Mouse (Mus musculus): ENCODE measurements at regions not wholly inside any gene's neighbourhood (a gene's known extent, or its start where the extent isn't known, plus 50 kb on each side); places are given as distances from the start of the nearest gene placed in this dataset.
A peak's percentile ranks its signal among the peaks of the same experiment; 100 is the strongest.
"Not testable (repeated sequence)": the region's sequence is repeated elsewhere in the genome, so short reads cannot be mapped to it uniquely, and the experiment has no call there.

DNA sequence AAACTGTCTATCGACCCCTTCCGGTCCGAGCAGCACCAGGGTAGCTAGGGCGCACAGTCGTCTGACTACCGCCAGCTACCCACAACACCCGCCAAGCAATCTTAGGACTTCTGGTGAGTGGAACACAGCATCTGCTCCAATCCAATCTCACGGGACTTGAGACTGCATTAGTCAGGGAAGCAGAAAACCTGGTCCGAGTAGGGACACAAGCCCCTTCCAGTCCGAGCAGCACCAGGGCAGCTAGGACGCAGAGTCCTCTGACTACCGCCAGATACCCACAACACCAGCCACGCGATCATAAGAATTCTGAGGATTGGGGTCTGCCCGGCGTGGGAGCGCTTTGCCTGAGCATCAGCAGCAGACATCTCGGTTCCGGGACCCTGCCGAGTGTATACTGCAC, 79.6 kb downstream of the Gm10715 start:
- not testable (repeated sequence) for DNase-seq (ENCODE audit: low read depth, low spot score)

DNA sequence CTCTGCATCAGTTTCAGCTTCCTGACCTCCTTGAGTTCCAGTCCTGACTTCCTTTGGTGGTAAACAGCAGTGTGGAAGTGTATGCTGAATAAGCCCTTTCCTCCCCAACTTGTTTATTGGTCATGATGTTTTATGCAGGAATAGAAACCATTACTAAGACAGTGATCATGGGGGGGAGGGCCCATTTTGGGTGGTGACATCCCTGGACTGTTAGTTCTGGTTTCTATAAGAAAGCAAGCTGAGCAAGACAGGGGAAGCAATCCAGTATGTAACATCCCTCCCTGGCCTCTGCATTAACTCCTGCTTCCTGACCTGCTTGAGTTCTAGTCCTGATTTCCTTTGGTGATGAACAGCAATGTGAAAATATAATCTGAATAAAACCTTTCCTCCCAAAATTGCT, 124.5 kb downstream of the Gm10715 start:
- no peak for DNase-seq (ENCODE audit: low read depth, low spot score)

DNA sequence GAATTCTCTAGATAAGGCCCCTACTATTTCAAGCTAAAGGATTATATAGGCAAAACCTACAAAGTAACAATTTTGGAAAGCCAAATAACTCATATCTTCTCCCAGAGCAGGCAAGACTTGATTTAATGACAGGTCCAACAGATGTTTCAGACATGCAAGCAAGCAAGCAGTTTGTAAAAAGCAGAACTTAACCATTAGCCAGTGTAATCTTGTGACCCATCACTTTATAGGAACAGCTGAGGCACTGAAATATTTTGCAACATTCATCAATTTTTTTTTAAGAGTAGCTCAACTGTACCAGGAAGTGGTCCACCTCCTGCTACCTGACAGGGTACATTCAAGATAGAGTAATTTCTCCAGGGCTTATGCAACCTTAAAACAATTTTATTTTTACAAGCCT, 147.7 kb downstream of the Gm10715 start:
- DNase-seq (ENCODE audit: low read depth, low spot score) = no peak

DNA sequence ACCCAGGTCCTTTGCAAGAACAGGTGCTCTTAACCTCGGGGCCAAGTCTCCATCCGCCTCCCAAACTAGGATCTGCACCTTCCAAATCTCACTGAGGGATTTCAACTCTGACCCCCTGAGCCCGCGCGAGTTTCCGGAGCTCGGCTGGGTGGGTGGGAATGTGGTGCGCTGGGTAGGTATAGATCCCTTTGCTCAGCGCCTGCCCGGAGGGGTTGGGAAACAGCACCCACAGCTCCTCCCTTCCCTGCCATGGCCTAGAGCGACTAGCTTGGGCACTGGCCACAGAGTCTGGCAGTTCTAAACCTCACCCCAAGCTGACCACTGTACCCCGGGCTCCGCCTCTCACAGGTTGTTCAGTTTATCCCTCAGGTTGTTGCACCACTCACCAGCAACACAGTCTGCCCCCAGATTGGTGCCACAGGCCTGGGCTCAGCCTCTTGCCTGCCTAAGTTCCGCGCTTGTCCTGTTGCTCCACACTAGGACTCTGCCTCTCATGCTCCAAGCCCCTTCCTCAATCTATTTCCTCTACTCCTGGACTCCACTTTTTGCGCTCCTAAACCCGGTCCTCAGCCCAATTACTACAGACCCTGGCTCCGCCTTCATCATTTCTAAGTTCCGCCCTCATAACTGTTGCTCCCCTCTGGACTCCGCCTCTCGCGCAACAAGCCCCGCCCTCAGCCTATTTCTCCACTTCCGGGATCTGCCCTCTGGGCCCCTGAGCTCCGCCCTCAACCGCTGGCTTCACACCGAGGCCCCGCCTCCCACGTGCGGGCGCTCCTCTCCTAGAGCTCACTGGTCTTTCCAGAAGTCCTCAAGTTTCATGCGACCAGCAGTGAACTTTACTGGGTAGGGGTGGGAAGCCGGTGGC, 135.6 kb upstream of the Alkbh8 start:
- DNase-seq (ENCODE audit: low read depth, low spot score) = no peak

DNA sequence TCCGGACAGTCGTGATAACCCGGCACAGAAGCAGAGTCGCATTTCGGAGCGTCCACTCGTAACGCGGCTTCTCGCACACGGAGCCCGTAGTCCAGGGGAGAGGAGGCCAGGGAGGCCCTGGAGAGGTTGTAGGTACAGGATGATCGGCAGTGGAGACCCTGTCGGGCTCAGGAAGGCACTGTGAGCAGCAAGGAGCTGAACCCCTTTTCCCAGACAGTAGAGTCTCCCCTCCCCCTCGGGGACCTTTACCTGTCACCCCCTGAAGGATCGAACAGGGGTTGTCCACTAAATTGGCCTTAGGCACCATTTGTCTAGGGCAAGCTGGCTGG, 135.0 kb upstream of the Alkbh8 start:
- DNase-seq (ENCODE audit: low read depth, low spot score) = not testable (repeated sequence)

DNA sequence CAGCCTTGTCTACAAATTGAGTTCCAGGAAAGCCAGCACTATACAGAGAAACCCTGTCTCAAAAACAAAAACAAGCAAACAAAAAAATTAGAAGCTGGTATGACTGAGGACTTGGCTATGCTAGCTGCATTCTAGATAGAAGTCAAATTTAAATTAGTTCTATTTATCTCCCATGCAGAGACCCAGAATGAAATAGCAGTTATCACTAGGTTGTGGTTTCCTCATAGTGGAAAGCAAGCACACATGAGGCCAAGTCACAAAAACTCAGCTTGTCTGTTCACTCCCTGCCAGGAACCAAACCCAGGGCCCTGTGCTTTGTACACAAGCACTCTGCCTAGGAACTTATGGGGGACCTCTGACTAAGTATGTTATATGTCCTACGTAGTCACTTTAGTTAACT, 126.8 kb upstream of the Alkbh8 start:
- not testable (repeated sequence) for DNase-seq (ENCODE audit: low read depth, low spot score)

DNA sequence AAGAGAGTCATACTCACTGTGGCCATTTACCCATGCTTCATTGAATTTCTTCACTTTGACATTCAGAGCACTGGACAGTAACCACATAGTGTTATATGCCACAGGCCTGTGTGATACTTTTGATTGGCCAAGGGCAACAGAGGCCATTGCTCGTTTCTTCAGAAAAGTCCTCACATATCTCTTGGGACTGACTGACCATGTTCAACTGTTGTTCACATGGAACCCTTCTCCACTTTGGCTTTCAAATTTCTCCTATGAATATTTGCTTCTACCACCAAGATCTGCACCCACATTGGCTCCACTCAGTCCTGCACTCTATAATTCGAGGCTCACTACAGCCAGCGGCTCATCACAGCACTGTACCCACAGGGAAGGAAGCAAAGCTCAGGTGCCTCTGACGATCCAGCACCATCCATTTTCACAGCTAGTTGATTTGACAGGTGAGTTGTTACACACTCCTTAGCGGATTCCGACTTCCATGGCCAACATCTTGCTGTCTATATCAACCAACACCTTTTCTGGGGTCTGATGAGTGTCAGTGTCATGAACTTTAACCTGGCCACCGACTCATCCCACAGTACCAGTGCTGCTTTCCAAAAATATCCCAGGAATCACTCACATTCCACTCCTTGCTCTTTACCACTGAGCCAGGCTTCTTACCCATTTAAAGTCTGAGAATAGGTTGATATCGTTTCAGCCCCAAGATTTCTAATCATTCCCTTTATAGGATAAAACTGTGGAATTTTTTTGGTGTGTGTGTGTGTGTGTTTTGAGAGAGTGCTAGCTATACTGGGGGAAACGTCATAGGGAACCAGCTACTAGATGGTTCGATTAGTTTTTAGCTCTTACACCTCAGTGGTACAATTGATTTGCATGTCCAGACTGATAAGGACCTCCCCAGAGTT, 76.3 kb upstream of the Alkbh8 start:
- peak; percentile 100 for DNase-seq (ENCODE audit: low read depth, low spot score)

DNA sequence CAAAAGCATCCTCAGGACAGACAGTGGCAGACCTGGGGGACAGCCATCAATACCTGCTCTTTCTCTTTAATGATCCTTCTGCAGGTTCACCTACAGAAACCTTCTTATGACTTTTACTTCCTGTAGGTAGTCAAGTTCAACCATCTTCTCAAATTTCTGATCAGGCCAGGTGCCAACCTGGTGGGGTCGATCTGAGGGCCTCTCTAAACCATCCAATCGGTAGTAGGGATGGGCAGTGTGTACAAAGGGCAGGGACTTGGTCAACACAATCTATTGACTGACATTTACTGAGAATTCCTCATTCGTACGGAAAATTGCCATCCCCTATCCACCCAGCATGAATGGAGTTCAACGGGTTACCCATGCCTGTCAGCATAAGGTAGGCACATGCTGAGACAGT, 74.8 kb upstream of the Alkbh8 start:
- DNase-seq (ENCODE audit: low read depth, low spot score) = peak; percentile 85

DNA sequence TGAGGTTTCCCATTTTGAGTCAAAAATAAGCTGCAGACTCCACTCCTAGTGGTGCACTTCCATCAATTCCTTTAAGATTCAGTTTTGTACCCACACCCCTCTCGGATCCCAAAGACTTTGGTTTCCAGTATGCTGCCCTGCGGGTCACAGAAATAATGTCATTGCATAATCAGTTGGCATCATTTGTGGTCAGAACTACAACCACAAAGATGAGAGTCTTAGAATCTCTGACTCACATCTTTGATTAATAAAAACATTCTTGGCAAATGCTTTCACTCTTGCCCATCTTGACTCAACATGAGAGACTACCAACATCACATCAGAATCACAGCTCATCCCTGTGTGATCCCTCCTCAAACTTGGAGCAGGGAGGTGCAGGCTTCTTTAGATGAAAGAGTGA, 74.1 kb upstream of the Alkbh8 start:
- no peak for DNase-seq (ENCODE audit: low read depth, low spot score)

DNA sequence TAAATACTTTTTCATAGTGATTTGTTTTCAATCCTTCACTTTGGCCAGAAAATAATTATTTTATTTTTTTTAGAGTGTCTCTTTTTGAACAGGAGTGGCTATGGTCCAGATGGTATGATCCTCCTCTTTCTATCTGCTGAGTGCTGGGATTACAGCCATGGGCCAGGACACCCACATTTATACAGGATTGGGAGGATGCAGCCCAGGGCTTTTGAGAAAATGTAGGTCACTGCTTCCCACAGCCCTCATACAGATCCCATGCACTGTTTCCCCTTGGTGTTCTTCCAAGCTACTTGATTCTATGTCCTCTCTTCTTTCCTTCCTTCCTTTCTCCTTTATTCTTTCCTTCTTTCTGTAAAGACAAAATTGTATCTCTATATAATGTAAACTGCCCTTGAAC, 70.5 kb upstream of the Alkbh8 start:
- no peak for DNase-seq (ENCODE audit: low read depth, low spot score)

DNA sequence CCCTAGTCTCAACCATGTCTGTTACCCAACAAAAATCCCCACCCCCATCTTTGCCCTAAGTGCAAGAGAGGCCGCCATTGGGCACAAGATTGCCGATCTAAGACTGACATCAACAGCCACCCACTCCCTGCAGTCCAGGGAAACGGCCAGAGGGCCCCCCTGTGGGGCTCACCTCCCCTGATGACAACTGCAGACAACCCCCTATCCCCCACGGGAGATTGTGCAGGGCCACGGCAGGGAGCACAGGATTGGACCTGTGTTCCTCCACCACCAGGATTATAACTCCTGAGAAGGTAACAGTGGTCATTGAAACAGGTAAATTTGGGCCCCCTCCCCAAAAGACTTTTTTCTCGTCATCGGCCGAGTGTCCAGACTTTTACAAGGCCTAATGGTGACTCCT, 54.4 kb upstream of the Alkbh8 start:
- not testable (repeated sequence) for DNase-seq (ENCODE audit: low read depth, low spot score)

DNA sequence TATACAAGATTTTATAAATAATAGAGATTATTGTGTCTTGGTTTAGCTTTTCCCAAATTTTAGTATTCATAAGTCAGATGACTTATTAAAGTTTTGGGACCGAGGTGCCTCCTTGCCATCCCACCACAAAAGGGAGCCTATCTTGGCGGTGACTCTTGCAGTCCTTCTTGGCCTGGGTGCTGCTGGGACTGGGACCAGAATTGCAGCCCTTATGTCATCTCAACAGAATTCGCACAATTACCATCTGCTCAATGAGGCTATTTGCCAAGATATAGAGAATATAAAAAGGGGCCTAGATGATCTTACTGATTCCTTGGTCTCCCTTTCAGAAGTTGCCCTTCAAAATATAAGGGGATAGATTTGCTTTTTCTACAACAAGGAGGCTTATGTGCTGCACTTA, 53.0 kb upstream of the Alkbh8 start:
- not testable (repeated sequence) for DNase-seq (ENCODE audit: low read depth, low spot score)

DNA sequence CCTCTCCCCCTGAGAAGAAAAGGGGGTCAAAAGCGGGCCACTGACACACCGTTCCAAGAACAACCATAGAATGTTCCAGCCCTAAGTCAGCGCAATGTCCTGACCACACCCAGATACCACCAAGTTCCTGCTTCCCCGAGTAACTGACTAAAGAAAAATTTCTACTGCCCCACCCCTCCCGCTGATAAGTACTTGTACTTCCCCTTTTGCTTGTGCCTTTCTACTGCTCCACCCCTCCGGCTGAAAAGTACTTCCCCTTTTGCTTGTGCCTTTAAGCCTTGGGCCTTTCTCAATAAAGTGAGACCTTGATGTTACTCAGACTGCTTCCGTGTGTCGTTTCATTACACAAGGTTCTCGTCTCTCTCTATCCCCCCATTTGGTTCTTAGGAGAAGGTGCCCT, 51.6 kb upstream of the Alkbh8 start:
- DNase-seq (ENCODE audit: low read depth, low spot score) = not testable (repeated sequence)

Data from forelimb bud, embryonic 11.5 days (tissue).